Mouse (Mus musculus) limb, embryonic 12.5 days (tissue): ENCODE measurements around the gene Tdo2. TPM values are rescaled to one million over a fixed set of nuclear protein-coding genes. Genes with fewer than 3 reads are reported as not detected.

ENCODE experiments used
- ATAC-seq: fragments of 200-750 bp; cut with Nextera tagmentation; 2 replicates; pipeline ENCODE4 v1.8.0; 2017; ENCODE audit warnings: low read depth, moderate TSS enrichment; ENCODE audit not compliant: insufficient number of reproducible peaks, insufficient read depth, low FRiP score, low TSS enrichment
- H3K27ac ChIP-seq: fragments of 300-500 bp; sonication (generic); 2 replicates; pipeline ENCODE4 v1.5.1; 2016; ENCODE audit warnings: mild to moderate bottlenecking, moderate library complexity
- H3K27me3 ChIP-seq: fragments of 300-500 bp; sonication (generic); 2 replicates; pipeline ENCODE4 v1.6.1; 2016; ENCODE audit warnings: mild to moderate bottlenecking, moderate library complexity
- H3K36me3 ChIP-seq: fragments of 300-500 bp; sonication (generic); 2 replicates; pipeline ENCODE4 v1.6.1; 2016; ENCODE audit warnings: mild to moderate bottlenecking, moderate library complexity
- H3K4me1 ChIP-seq: fragments of 300-500 bp; sonication (generic); replicated peaks from 2 replicates; pipeline ENCODE4 v1.6.1; 2016
- H3K4me2 ChIP-seq: fragments of 300-500 bp; sonication (generic); 2 replicates; pipeline ENCODE4 v1.6.1; 2016; ENCODE audit warnings: mild to moderate bottlenecking, moderate library complexity
- H3K4me3 ChIP-seq: fragments of 300-500 bp; sonication (generic); replicated peaks from 2 replicates; pipeline ENCODE4 v1.5.1; 2016; ENCODE audit warnings: mild to moderate bottlenecking
- H3K9ac ChIP-seq: fragments of 300-500 bp; sonication (generic); replicated peaks from 2 replicates; pipeline ENCODE4 v1.6.1; 2016; ENCODE audit warnings: mild to moderate bottlenecking, moderate library complexity
- H3K9me3 ChIP-seq: fragments of 300-500 bp; sonication (generic); 2 replicates; pipeline ENCODE4 v1.6.1; 2016; ENCODE audit warnings: mild to moderate bottlenecking, moderate library complexity
- WGBS: fragments of 180-500 bp; shearing (Covaris S2); methylation state at CpG from one replicate; pipeline ENCODE4 v1.1.7; 2016; 5-methylcytosine and 5-hydroxymethylcytosine counted together
- polyA plus RNA-seq: library from polyadenylated mRNA; unstranded; fragments of >200 nt; fragmentation: Nextera tagmentation; extraction: Ambion mirVana; gene quantifications from 2 replicates; pipeline ENCODE4 v1.2.1, GENCODE M21; 2016

Gene Tdo2
- polyA plus RNA-seq, 1 experiment from 2014 or later = 0.38 TPM

DNA sequence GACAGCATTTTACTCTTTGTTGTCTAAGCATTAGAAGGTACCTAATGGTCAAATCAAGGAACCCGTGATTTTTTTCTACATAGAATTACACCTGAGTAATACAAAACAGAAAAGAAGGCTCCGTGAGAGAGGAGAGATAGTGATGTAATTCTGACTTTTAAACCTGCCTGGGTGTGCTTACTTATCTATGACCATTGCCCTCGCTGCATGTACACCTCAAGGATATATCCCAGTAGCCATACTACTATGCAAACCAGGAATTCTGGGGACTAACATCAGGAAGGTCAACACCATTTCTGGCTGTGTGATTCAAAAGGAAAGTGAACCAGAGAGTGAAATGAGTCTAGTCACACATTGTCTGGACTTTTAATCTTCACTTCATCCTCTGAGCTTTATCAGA is 33.7 kb downstream of the Tdo2 start:
- no peaks in the 10 kb centered on the region for H3K9me3 ChIP-seq
- 91% methylated on average over 3 of the region's 3 CpGs for WGBS

DNA sequence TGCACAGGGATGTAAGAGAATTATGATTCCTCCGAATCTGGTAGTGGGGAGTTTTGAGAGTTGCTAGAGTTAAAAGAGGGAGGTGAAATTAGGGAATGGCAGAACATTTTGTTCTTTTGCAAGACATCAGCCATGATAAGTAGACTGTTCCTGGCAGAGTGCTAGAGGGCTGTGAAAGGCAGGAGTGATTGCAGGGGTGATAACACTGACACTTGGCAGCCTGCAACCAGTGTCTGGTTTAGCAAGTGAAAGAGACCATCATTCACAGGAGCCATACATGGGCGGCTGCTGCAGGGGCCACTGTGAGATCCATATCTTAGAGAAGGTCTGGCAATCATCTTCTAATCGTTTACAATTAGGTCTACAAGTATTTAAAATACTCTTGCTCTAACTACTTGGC is 37.1 kb downstream of the Tdo2 start:
- ATAC-seq = no peak
- 46% methylated on average over 3 of the region's 3 CpGs for WGBS
- H3K36me3 ChIP-seq = no peaks in the 10 kb centered on the region
- H3K9ac ChIP-seq = no peak overlapping the region
- H3K9me3 ChIP-seq = no peaks in the 10 kb centered on the region
- H3K4me2 ChIP-seq = no peak overlapping the region
- no peak overlapping the region for H3K27ac ChIP-seq
- no peaks in the 10 kb centered on the region for H3K27me3 ChIP-seq
- no peak overlapping the region for H3K4me3 ChIP-seq
- 0 out of 2 replicates have a peak, but pooled peaks cover 3% of the 10 kb centered on the region for H3K4me1 ChIP-seq

More for the DNA sequence above, 33.7 kb downstream of the Tdo2 start:
- Histone ChIP-seq H3K4me3 (no peak overlapping the region), H3K9ac (no peak overlapping the region), H3K36me3 (no peaks in the 10 kb centered on the region), H3K4me2 (no peak overlapping the region), H3K27ac (no peak overlapping the region), H3K4me1 (0 out of 2 replicates have a peak, but pooled peaks cover 3% of the 10 kb centered on the region), H3K27me3 (no peaks in the 10 kb centered on the region)
- ATAC-seq = no peak

DNA sequence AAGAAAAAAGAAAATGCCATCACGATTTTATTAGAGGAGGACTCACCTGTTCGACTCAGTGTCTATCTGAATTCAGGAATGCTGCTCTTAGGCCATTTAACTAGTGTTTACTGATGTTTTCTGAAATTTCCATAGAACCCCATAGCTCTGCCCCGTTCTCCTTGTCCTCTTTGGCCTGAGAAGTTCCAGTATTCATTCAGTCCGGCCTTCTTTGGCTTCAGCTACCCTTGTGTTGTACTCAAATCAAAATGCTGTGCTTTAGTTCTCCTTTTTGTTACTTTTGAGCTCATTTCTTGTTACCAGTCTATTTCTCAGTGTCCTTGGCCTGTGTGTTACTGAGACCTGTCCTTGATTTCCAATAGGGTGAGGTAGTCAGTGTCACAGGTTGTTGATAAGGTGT is 42.7 kb downstream of the Tdo2 start:
- no peak overlapping the region for H3K4me2 ChIP-seq
- H3K36me3 ChIP-seq = no peaks in the 10 kb centered on the region
- no peak for ATAC-seq
- H3K4me1 ChIP-seq = no peaks in the 10 kb centered on the region
- H3K9ac ChIP-seq = no peak overlapping the region
- H3K27ac ChIP-seq = no peak overlapping the region
- no peaks in the 10 kb centered on the region for H3K9me3 ChIP-seq
- H3K4me3 ChIP-seq = no peak overlapping the region
- no peaks in the 10 kb centered on the region for H3K27me3 ChIP-seq
- 82% methylated on average over 4 of the region's 4 CpGs for WGBS

DNA sequence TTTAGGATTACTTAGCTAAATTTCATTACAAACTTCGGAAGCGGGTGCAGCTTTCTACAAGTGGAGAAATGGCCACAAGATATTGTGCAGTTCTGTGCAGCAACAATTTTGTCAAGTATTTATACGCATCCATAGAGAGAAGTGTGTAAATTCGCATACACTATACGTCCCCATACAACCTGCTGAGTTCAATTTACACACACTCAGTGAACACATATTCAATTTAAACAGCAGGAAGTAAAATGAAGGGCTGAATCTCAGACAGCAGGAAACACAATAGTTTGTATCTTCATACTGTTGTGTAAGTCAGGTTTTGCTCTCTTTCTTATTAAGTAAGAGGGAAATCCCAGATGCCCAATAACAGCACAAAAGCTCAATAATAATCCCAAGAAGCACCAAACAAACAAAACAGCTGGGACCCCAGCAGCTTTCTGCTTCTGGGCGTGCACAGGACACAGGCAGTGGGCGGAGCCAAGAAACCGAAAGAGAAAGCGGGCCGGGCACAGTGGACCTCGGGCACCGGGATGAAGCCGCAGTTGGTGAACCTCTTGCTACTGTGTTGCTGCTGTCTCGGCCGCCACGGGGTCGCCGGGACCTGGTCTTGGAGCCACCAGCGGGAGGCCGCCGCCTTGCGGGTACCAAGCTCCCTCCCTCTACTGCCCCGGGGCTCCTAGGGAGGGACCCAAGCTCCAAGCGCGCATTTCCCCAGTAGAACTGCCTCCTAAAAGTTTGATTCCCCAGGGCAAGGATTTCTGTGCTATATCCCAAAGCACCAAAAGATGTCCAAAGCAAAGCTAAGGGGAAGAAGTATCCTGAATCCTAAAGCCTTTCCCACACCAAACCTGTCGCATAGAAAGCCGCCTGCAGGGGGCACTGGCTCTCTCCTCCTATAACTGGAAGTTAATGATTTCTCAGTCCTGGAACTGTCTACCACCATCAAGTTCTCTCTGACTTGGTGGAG is 43.6 kb downstream of the Tdo2 start, which contains the start of gene Ctso:
Ctso (plus strand) TSS at position 461 of the 961 bp plus-strand sequence.
- Histone ChIP-seq H3K9me3 (no peaks in the 10 kb centered on the region), H3K4me1 (no peaks in the 10 kb centered on the region), H3K4me2 (peak within 1 kb of the TSS; percentile 49), H3K27me3 (no peaks in the 10 kb centered on the region), H3K4me3 (peak within 1 kb of the TSS; percentile 78), H3K27ac (peak within 1 kb of the TSS; percentile 87), H3K36me3 (no peaks in the 10 kb centered on the region), H3K9ac (peak within 1 kb of the TSS; percentile 80)
- ATAC-seq = peak; percentile 85
- 13% methylated on average over 27 of the region's 27 CpGs for WGBS

DNA sequence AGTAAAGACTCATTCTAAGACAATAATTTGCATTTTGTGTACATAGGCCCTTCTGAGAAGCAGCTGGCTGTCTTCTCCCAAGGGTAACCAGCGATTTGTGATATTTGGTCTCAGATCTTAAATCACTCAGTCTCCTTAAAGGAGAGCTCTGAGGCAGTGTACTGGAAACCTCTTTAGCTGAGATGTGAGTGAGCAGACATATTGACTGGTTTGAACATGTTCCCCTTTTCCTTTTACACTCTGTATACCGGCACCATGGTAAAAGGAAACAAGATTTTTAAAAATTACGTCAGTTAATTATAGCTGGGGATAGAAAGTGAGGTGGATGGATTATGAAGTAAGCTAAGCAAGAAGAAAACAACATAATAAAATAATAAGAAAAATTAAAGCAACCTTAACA is 44.3 kb downstream of the Tdo2 start:
- Histone ChIP-seq H3K36me3 (no peaks in the 10 kb centered on the region), H3K4me1 (peaks cover 5% of the 10 kb centered on the region; the same call in 1 of the 2 replicates), H3K27ac (no peak overlapping the region), H3K9ac (no peak overlapping the region), H3K4me2 (no peak overlapping the region), H3K9me3 (no peaks in the 10 kb centered on the region), H3K4me3 (no peak overlapping the region), H3K27me3 (no peaks in the 10 kb centered on the region)
- 75% methylated on average over 3 of the region's 3 CpGs for WGBS
- ATAC-seq = no peak

DNA sequence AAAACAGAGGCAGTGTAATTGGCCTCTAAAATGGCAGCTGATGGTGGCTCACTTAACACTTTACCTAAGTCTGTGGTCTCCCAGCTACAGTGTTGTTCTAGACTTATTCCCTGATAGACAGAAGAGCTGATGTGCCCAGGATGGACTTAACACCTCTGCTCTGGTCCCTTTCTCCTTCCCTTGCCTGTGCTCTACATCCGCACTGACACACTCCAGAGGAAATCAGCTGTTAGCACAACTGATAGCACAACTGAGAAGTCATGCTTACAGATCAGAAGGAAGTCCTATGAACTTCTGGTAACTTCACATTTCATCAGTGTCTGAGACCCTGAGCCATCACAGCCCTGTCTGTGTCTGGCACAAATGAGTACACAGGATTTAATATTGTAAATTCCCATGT is 46.9 kb downstream of the Tdo2 start:
- Histone ChIP-seq H3K27me3 (no peaks in the 10 kb centered on the region), H3K36me3 (no peaks in the 10 kb centered on the region), H3K4me1 (peaks cover 5% of the 10 kb centered on the region; the same call in 1 of the 2 replicates), H3K27ac (no peak overlapping the region), H3K9ac (no peak overlapping the region), H3K4me2 (no peak overlapping the region), H3K4me3 (no peak overlapping the region), H3K9me3 (no peaks in the 10 kb centered on the region)
- 92% methylated on average over 1 of the region's 1 CpGs for WGBS
- no peak for ATAC-seq

DNA sequence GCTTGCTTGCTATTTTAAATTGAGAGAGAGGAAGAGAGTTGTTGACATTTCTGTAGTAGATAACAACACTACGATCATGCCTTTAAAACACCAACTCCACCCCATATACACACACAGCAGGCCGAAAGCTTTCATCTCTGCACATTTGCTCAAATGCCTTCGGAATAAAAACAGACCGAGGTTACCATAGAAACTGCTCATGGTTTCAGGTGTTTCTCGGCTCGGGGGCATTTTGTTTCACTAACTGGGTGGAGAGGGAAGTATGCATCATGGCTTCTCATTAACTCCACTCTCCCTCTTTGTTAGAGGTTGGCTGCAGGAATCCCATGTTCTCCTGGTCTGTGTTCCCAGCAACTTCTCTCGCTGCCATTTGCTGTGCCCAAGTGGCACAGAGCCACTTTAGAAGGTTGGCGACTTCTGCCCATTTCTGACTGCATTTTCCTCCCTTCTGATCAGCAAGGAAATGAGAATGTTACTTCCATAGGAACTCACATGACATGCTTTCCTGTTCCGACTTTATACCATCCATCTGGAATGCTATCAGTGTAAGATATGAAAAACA is 49.2 kb downstream of the Tdo2 start:
- no peaks in the 10 kb centered on the region for H3K36me3 ChIP-seq
- H3K27me3 ChIP-seq = no peaks in the 10 kb centered on the region
- 41% methylated on average over 9 of the region's 9 CpGs for WGBS
- no peak overlapping the region for H3K4me2 ChIP-seq
- H3K9ac ChIP-seq = no peak overlapping the region
- no peaks in the 10 kb centered on the region for H3K9me3 ChIP-seq
- no peak overlapping the region for H3K4me3 ChIP-seq
- H3K27ac ChIP-seq = no peak overlapping the region
- H3K4me1 ChIP-seq = peaks cover 5% of the 10 kb centered on the region; the same call in 1 of the 2 replicates
- ATAC-seq = no peak

DNA sequence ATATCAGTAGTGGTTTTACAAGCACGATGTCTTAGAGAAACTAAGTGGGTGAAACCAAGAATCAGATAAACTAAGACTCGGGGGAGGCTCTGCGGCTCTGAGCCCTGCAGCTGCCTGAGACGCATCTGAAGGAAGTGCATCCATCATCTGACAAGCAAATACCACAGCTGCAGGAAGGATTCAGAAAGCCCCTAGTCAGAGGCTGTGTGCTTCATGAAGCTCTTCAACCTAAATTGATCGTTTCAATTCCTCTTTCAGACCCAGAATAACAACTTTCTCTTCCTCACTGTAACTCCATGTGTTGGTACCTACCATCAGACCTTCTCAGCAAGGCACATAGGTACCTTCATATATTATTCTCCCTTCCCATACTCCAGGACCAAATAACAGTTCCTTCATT is 50.1 kb downstream of the Tdo2 start:
- H3K4me2 ChIP-seq = no peak overlapping the region
- no peaks in the 10 kb centered on the region for H3K9me3 ChIP-seq
- peaks cover 5% of the 10 kb centered on the region; the same call in 1 of the 2 replicates for H3K4me1 ChIP-seq
- H3K36me3 ChIP-seq = no peaks in the 10 kb centered on the region
- no peak overlapping the region for H3K27ac ChIP-seq
- no peak overlapping the region for H3K9ac ChIP-seq
- WGBS = 44% methylated on average over 5 of the region's 5 CpGs
- no peaks in the 10 kb centered on the region for H3K27me3 ChIP-seq
- no peak overlapping the region for H3K4me3 ChIP-seq
- no peak for ATAC-seq

DNA sequence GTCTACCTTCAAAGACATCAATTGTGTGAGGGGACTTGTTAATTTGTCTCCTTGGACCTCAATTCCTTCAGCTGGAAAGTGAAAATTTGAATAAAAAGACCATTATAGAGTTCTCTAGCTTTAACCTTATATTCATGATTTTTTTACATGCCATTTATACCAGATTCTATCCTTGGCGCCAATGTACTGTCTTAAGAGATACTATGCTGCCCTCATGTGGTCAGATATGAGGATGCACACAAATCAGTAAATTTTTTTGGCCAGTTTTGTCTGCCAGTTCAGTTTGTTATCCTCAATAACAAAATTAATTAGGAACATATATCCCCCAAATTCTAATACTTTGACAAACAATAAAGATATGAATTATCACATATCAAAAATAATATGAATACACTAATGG is 51.1 kb downstream of the Tdo2 start:
- WGBS = 4% methylated on average over 1 of the region's 1 CpGs
- Histone ChIP-seq H3K4me3 (no peak overlapping the region), H3K9ac (no peak overlapping the region), H3K4me1 (peaks cover 5% of the 10 kb centered on the region; the same call in 1 of the 2 replicates), H3K4me2 (no peak overlapping the region), H3K27me3 (no peaks in the 10 kb centered on the region), H3K27ac (no peak overlapping the region), H3K36me3 (no peaks in the 10 kb centered on the region), H3K9me3 (no peaks in the 10 kb centered on the region)
- ATAC-seq = no peak

DNA sequence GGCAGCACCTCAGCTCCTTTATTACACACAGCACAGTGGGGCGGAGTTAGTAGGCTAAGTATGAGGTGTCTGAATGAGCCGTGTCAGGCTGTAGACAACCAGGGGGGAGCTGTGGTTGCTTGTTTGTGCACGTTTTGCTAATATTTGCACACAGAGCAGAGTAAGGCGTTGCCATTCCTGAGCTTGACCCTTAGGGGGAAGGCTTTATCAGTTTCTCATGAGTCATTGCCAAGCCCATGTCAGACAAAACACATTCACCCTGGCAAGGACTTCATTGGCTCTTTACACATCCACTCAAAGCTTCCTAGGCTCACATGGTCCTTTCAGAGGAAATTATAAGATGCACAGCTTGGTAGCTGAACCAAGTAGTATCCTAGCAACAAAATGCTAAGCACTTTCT is 53.1 kb downstream of the Tdo2 start:
- no peak overlapping the region for H3K27ac ChIP-seq
- no peak overlapping the region for H3K9ac ChIP-seq
- no peak overlapping the region for H3K4me2 ChIP-seq
- peaks cover 5% of the 10 kb centered on the region; the same call in 1 of the 2 replicates for H3K4me1 ChIP-seq
- H3K9me3 ChIP-seq = no peaks in the 10 kb centered on the region
- WGBS = 62% methylated on average over 4 of the region's 4 CpGs
- no peak overlapping the region for H3K4me3 ChIP-seq
- H3K36me3 ChIP-seq = no peaks in the 10 kb centered on the region
- H3K27me3 ChIP-seq = no peaks in the 10 kb centered on the region
- no peak for ATAC-seq

DNA sequence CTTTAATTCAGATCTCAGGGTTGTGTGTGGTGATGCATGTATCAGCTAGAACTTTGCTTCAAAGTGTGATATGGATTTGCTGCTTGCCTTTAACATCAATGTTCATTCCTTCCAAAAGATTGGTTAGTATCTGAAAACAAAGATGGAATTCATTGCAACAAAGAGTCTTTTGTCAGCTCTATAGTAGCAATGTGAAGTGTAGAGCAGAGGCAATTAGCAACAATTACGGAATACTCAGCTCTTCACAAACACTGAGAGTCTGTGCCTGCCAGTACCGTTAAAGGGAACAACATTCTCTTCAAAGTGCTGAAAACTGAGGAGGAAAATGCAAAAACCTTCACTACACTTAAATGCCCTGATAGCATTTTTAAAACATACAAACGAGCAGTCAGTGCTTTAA is 56.3 kb downstream of the Tdo2 start:
- Histone ChIP-seq H3K4me2 (no peak overlapping the region), H3K27me3 (no peaks in the 10 kb centered on the region), H3K4me1 (no peaks in the 10 kb centered on the region), H3K4me3 (no peak overlapping the region), H3K9me3 (no peaks in the 10 kb centered on the region), H3K9ac (no peak overlapping the region), H3K36me3 (no peaks in the 10 kb centered on the region), H3K27ac (no peak overlapping the region)
- no peak for ATAC-seq
- WGBS = 55% methylated on average over 3 of the region's 3 CpGs
